Mouse (Mus musculus) brown adipose tissue, adult 24 weeks (tissue): ENCODE measurements around the gene Dlk2. TPM values are rescaled to one million over a fixed set of nuclear protein-coding genes. Genes with fewer than 3 reads are reported as not detected.

Source experiments
- H3K27ac ChIP-seq: fragments of 200-500 bp; replicated peaks from 2 replicates; pipeline ENCODE4 v1.5.1; 2012; ENCODE audit warnings: low read depth, mild to moderate bottlenecking, low read length
- H3K4me1 ChIP-seq: fragments of 200-500 bp; 2 replicates; pipeline ENCODE4 v1.6.1; 2012; ENCODE audit warnings: low read length, mixed read lengths; ENCODE audit not compliant: control insufficient read depth, insufficient read depth, insufficient read length
- H3K4me3 ChIP-seq: fragments of 200-500 bp; 2 replicates; pipeline ENCODE4 v1.5.1; 2012; ENCODE audit warnings: low read depth, mild to moderate bottlenecking, low read length, moderate library complexity; ENCODE audit not compliant: insufficient read depth
- polyA plus RNA-seq: library from polyadenylated mRNA; stranded (reverse); fragments of >200 nt; gene quantifications from 2 replicates; pipeline ENCODE4 v1.2.4, GENCODE M21; 2012; ENCODE audit not compliant: missing spikeins, insufficient read depth, insufficient read length

Dlk2 gene
- polyA plus RNA-seq: not detected in 2 replicates

- Histone ChIP-seq H3K4me1 (no peaks in the 10 kb centered on the region; the same call in 1 of the 2 replicates), H3K4me3 (peak within 1 kb of the TSS; percentile 49), H3K27ac (no peak within 1 kb of the TSS)
These were observed at the start of gene Dlk2 for GRCm38 (mm10) chr17:46297364-46298219. Gene Dlk2 (plus strand): TSS chr17:46297421.

- Histone ChIP-seq H3K4me3 (peak within 1 kb of the TSS; percentile 90), H3K27ac (peak within 1 kb of the TSS; percentile 77), H3K4me1 (peaks cover 8% of the 10 kb centered on the region; the same call in 1 of the 2 replicates)
These were observed 49.6 kb upstream of the Dlk2 start, which contains the start of the genes Polr1c and Yipf3 for GRCm38 (mm10) chr17:46247512-46248188. Gene Polr1c (minus strand): TSS chr17:46248054. Gene Yipf3 (plus strand): TSS chr17:46248080.

- peaks cover 8% of the 10 kb centered on the region; the same call in 1 of the 2 replicates for H3K4me1 ChIP-seq
- H3K27ac ChIP-seq: peak overlapping the region; percentile 77
- peak overlapping the region; percentile 90 for H3K4me3 ChIP-seq
These were observed 49.1 kb upstream of the Dlk2 start for GRCm38 (mm10) chr17:46248189-46248522.

- Histone ChIP-seq H3K27ac (no peak overlapping the region), H3K4me1 (peaks cover 6% of the 10 kb centered on the region; the same call in 1 of the 2 replicates), H3K4me3 (no peak overlapping the region)
These were observed 46.0 kb upstream of the Dlk2 start for GRCm38 (mm10) chr17:46251174-46251573.

GRCm38 (mm10) chr17:46252571-46253451 is 44.4 kb upstream of the Dlk2 start:
- H3K4me3 ChIP-seq: peak overlapping the region; percentile 49; the same call in 1 of the 2 replicates
- no peak overlapping the region for H3K27ac ChIP-seq
- no peaks in the 10 kb centered on the region for H3K4me1 ChIP-seq

- no peak within 1 kb of the TSS for H3K27ac ChIP-seq
- H3K4me3 ChIP-seq: peak within 1 kb of the TSS; percentile 49
- no peaks in the 10 kb centered on the region for H3K4me1 ChIP-seq
These were observed 43.7 kb upstream of the Dlk2 start, which contains the start of gene Lrrc73 for GRCm38 (mm10) chr17:46253452-46254084. Gene Lrrc73 (plus strand): TSS chr17:46253531.

- H3K4me3 ChIP-seq: peak overlapping the region; percentile 49
- H3K4me1 ChIP-seq: no peaks in the 10 kb centered on the region
- H3K27ac ChIP-seq: no peak overlapping the region
These were observed 43.1 kb upstream of the Dlk2 start for GRCm38 (mm10) chr17:46254106-46254505.

GRCm38 (mm10) chr17:46255147-46255546 is 42.1 kb upstream of the Dlk2 start:
- Histone ChIP-seq H3K4me1 (no peaks in the 10 kb centered on the region), H3K4me3 (no peak overlapping the region), H3K27ac (no peak overlapping the region)

- no peak overlapping the region for H3K27ac ChIP-seq
- no peak overlapping the region for H3K4me3 ChIP-seq
- no peaks in the 10 kb centered on the region for H3K4me1 ChIP-seq
These were observed 38.8 kb upstream of the Dlk2 start for GRCm38 (mm10) chr17:46258279-46259053.

- Histone ChIP-seq H3K4me1 (no peaks in the 10 kb centered on the region), H3K27ac (no peak overlapping the region), H3K4me3 (no peak overlapping the region)
These were observed 37.5 kb upstream of the Dlk2 start for GRCm38 (mm10) chr17:46259675-46260074.

- Histone ChIP-seq H3K27ac (0 out of 2 replicates have a peak overlapping the region, but pooled peaks have one; percentile 9), H3K4me1 (no peaks in the 10 kb centered on the region), H3K4me3 (no peak overlapping the region)
These were observed 35.0 kb upstream of the Dlk2 start for GRCm38 (mm10) chr17:46262201-46262694.

GRCm38 (mm10) chr17:46265502-46265901 is 31.7 kb upstream of the Dlk2 start:
- H3K4me1 ChIP-seq: no peaks in the 10 kb centered on the region
- no peak overlapping the region for H3K27ac ChIP-seq
- no peak overlapping the region for H3K4me3 ChIP-seq

- Histone ChIP-seq H3K4me3 (no peak overlapping the region), H3K27ac (no peak overlapping the region), H3K4me1 (no peaks in the 10 kb centered on the region)
These were observed 31.2 kb upstream of the Dlk2 start for GRCm38 (mm10) chr17:46265918-46266618.
